Mouse (Mus musculus) MEL (cell line): ENCODE data around the gene Stx2.

ENCODE experiments used
- CTCF ChIP-seq, 3 experiments: IDR thresholded peaks in 2 of 3; conservative IDR thresholded peaks in 1 of 3; 2 replicates each; pipeline ENCODE4 v1.5.1; 2011 to 2012; ENCODE audit warnings: low read length in 3 of 3, low read depth in 2 of 3, mild to moderate bottlenecking in 2 of 3, improper control_type of control experiment in 1 of 3, inconsistent platforms in 1 of 3, mixed read lengths in 1 of 3, moderate library complexity in 1 of 3; ENCODE audit not compliant: control insufficient read depth in 1 of 3, insufficient read depth in 1 of 3, poor library complexity in 1 of 3, severe bottlenecking in 1 of 3
- MAFK ChIP-seq: IDR thresholded peaks from 2 replicates; pipeline ENCODE4 v1.6.1; 2011; ENCODE audit warnings: low read depth, mild to moderate bottlenecking, low read length, improper control_type of control experiment, borderline replicate concordance

DNA sequence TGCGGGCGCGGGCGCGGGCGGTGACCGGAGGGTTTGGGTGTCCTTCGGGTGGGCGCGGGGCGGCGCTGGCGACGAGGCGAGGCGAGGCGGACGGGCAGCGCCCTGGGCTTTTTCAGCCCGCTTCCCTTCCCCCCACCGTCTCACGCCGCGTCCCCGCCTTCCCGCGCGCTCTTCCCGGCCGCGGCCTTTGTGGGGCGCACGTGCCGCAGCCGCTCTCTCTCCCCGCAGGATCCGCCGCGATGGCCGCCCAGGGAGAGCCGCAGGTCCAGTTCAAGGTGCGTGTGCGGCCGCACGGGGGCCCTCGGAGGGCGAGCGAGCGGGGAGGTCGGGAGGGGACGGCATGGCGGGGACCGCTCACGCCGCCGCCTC is 11.9 kb upstream of the Stx2 start:
- no peak for TF ChIP-seq CTCF (IDR thresholded peaks at IDR 0.05 in 2 of 3, conservative IDR thresholded peaks at IDR 0.05 in 1 of 3; ENCODE audit: control insufficient read depth in 1 of 3, insufficient read depth in 1 of 3, low read depth in 2 of 3, low read length in 3 of 3, poor library complexity in 1 of 3, severe bottlenecking in 1 of 3)
- TF ChIP-seq MAFK = no peak
